Mouse (Mus musculus): ENCODE measurements at regions not wholly inside any gene's neighbourhood (a gene's known extent, or its start where the extent isn't known, plus 50 kb on each side); places are given as distances from the start of the nearest gene placed in this dataset.
A peak's percentile ranks its signal among the peaks of the same experiment; 100 is the strongest.

GRCm38 (mm10) chr19:18444324-18444723, 187.3 kb downstream of the Ostf1 start:
- no peak for DNase-seq (ENCODE audit: low read depth)

GRCm38 (mm10) chr19:18436351-18436750, 195.3 kb downstream of the Ostf1 start:
- DNase-seq (ENCODE audit: low read depth), result no peak

GRCm38 (mm10) chr19:18420381-18420785, 211.2 kb downstream of the Ostf1 start:
- DNase-seq (ENCODE audit: low read depth), result no peak

GRCm38 (mm10) chr19:18418548-18418947, 213.1 kb downstream of the Ostf1 start:
- no peak for DNase-seq (ENCODE audit: low read depth)

- DNase-seq (ENCODE audit: low read depth), result no peak
Observed at GRCm38 (mm10) chr19:18377466-18378089, 254.0 kb downstream of the Ostf1 start.

GRCm38 (mm10) chr19:18368612-18369011, 263.0 kb downstream of the Ostf1 start:
- DNase-seq (ENCODE audit: low read depth), result peak; percentile 1

GRCm38 (mm10) chr19:18353960-18354359, 277.7 kb downstream of the Ostf1 start:
- DNase-seq (ENCODE audit: low read depth), result no peak

- no peak for DNase-seq (ENCODE audit: low read depth)
Observed at GRCm38 (mm10) chr19:18345735-18346134, 285.9 kb downstream of the Ostf1 start.

- DNase-seq (ENCODE audit: low read depth), result no peak
Observed at GRCm38 (mm10) chr19:18343647-18344046, 288.0 kb downstream of the Ostf1 start.

GRCm38 (mm10) chr19:18343003-18343402, 288.6 kb downstream of the Ostf1 start:
- DNase-seq (ENCODE audit: low read depth), result no peak

- DNase-seq (ENCODE audit: low read depth), result no peak
Observed at GRCm38 (mm10) chr19:18337819-18338555, 293.6 kb downstream of the Ostf1 start.

- DNase-seq (ENCODE audit: low read depth), result no peak
Observed at GRCm38 (mm10) chr19:18336637-18337036, 295.0 kb downstream of the Ostf1 start.

GRCm38 (mm10) chr19:18334639-18335038, 297.0 kb downstream of the Ostf1 start:
- DNase-seq (ENCODE audit: low read depth), result no peak

- no peak for DNase-seq (ENCODE audit: low read depth)
Observed at GRCm38 (mm10) chr19:18331811-18332210, 299.8 kb downstream of the Ostf1 start.

- no peak for DNase-seq (ENCODE audit: low read depth)
Observed at GRCm38 (mm10) chr19:18329421-18329820, 302.2 kb downstream of the Ostf1 start.

GRCm38 (mm10) chr19:18318391-18318944, 313.2 kb downstream of the Ostf1 start:
- DNase-seq (ENCODE audit: low read depth), result no peak

- no peak for DNase-seq (ENCODE audit: low read depth)
Observed at GRCm38 (mm10) chr19:18273415-18273814, 358.2 kb downstream of the Ostf1 start.

GRCm38 (mm10) chr19:18255074-18255684, 376.4 kb downstream of the Ostf1 start:
- DNase-seq (ENCODE audit: low read depth), result no peak

- DNase-seq (ENCODE audit: low read depth), result no peak
Observed at GRCm38 (mm10) chr19:18253333-18253732, 378.3 kb downstream of the Ostf1 start.

All from 416B (cell line).